Mouse (Mus musculus) embryonic facial prominence, embryonic 13.5 days (tissue): Measurements from ENCODE around the gene Sirt3. TPM values are rescaled to one million over a fixed set of nuclear protein-coding genes. Genes with fewer than 3 reads are reported as not detected.

Source experiments
- ATAC-seq: fragments of 200-750 bp; cut with Nextera tagmentation; 2 replicates; pipeline ENCODE4 v1.8.0; 2017; ENCODE audit warnings: low read depth; ENCODE audit not compliant: insufficient number of reproducible peaks, insufficient read depth, low FRiP score, low TSS enrichment
- H3K27ac ChIP-seq: fragments of 300-500 bp; sonication (generic); 2 replicates; pipeline ENCODE4 v1.5.1; 2015; ENCODE audit warnings: moderate library complexity, mild to moderate bottlenecking, inconsistent platforms
- H3K27me3 ChIP-seq: fragments of 300-500 bp; sonication (generic); 2 replicates; pipeline ENCODE4 v1.6.1; 2015; ENCODE audit warnings: mild to moderate bottlenecking, inconsistent platforms
- H3K36me3 ChIP-seq: fragments of 300-500 bp; sonication (generic); 2 replicates; pipeline ENCODE4 v1.6.1; 2015; ENCODE audit warnings: mild to moderate bottlenecking, inconsistent platforms
- H3K4me1 ChIP-seq: fragments of 300-500 bp; sonication (generic); 2 replicates; pipeline ENCODE4 v1.6.1; 2015; ENCODE audit warnings: inconsistent platforms
- H3K4me2 ChIP-seq: fragments of 300-500 bp; sonication (generic); 2 replicates; pipeline ENCODE4 v1.6.1; 2015; ENCODE audit warnings: moderate library complexity, mild to moderate bottlenecking, inconsistent platforms
- H3K4me3 ChIP-seq: fragments of 300-500 bp; sonication (generic); 2 replicates; pipeline ENCODE4 v1.5.1; 2015; ENCODE audit warnings: mild to moderate bottlenecking, inconsistent platforms
- H3K9ac ChIP-seq: fragments of 300-500 bp; sonication (generic); 2 replicates; pipeline ENCODE4 v1.6.1; 2015; ENCODE audit warnings: mild to moderate bottlenecking, inconsistent platforms
- H3K9me3 ChIP-seq: fragments of 300-500 bp; sonication (generic); 2 replicates; pipeline ENCODE4 v1.6.1; 2016; ENCODE audit warnings: inconsistent platforms
- WGBS: fragments of 180-500 bp; shearing (Covaris S2); methylation state at CpG from one replicate; pipeline ENCODE4 v1.1.7; 2015; ENCODE audit warnings: mixed read lengths; 5-methylcytosine and 5-hydroxymethylcytosine counted together
- polyA plus RNA-seq: library from polyadenylated mRNA; unstranded; fragments of >200 nt; fragmentation: Nextera tagmentation; extraction: Ambion mirVana; gene quantifications from 2 replicates; pipeline ENCODE4 v1.2.1, GENCODE M21; 2015

Gene Sirt3
- polyA plus RNA-seq, 1 experiment from 2014 or later, result 24.8 TPM

GRCm38 (mm10) chr7:140908634-140909107 lies 26.6 kb upstream of the Sirt3 start:
- Histone ChIP-seq H3K9me3 (no peaks in the 10 kb centered on the region), H3K36me3 (no peaks in the 10 kb centered on the region), H3K27ac (no peak overlapping the region), H3K4me2 (peak overlapping the region; percentile 87), H3K4me3 (peak overlapping the region; percentile 47), H3K4me1 (no peaks in the 10 kb centered on the region), H3K9ac (peak overlapping the region; percentile 61), H3K27me3 (no peaks in the 10 kb centered on the region)
- ATAC-seq, result peak; percentile 61
- WGBS, result 1% methylated on average over 19 of the region's 19 CpGs

DNA sequence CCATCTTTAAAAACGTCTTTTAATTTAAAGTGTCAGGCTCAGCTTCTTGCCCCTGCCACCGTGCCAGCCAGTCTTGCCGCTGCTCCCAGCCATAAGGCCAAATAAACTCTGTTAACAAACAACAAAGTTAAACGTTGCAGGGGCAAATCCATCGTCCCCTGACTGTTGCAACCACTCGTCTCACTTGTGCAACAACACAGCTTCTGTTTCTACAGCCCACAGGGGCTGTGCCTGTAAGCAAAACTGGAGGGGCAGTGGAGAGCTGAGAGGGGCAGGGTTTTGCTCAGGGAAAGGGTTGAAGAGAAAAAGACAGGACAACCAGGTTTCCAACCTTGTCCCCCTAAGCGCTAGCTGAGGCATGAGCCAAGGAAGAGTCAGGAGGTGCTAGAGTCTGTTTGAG lies 26.1 kb upstream of the Sirt3 start:
- no peak for ATAC-seq
- Histone ChIP-seq H3K4me2 (peak overlapping the region; percentile 87; the same call in 1 of the 2 replicates), H3K9me3 (no peaks in the 10 kb centered on the region), H3K36me3 (no peaks in the 10 kb centered on the region), H3K4me1 (no peaks in the 10 kb centered on the region), H3K9ac (no peak overlapping the region), H3K27me3 (no peaks in the 10 kb centered on the region), H3K27ac (no peak overlapping the region), H3K4me3 (no peak overlapping the region; the same call in 1 of the 2 replicates)
- 50% methylated on average over 7 of the region's 7 CpGs for WGBS

- ATAC-seq, result no peak
- no peaks in the 10 kb centered on the region for H3K4me1 ChIP-seq
- no peaks in the 10 kb centered on the region for H3K27me3 ChIP-seq
- H3K36me3 ChIP-seq, result no peaks in the 10 kb centered on the region
- no peak overlapping the region for H3K9ac ChIP-seq
- H3K9me3 ChIP-seq, result no peaks in the 10 kb centered on the region
- no peak overlapping the region for H3K4me3 ChIP-seq
- no peak overlapping the region for H3K4me2 ChIP-seq
- no peak overlapping the region for H3K27ac ChIP-seq
- WGBS, result 83% methylated on average over 7 of the region's 7 CpGs
Measured at GRCm38 (mm10) chr7:140907697-140908096, 25.6 kb upstream of the Sirt3 start.

- H3K27ac ChIP-seq, result no peak overlapping the region
- H3K27me3 ChIP-seq, result no peaks in the 10 kb centered on the region
- H3K4me1 ChIP-seq, result peaks cover 3% of the 10 kb centered on the region; the same call in 1 of the 2 replicates
- no peak for ATAC-seq
- H3K4me3 ChIP-seq, result no peak overlapping the region
- WGBS, result 85% methylated on average over 13 of the region's 13 CpGs
- H3K9me3 ChIP-seq, result no peaks in the 10 kb centered on the region
- no peak overlapping the region for H3K4me2 ChIP-seq
- no peak overlapping the region for H3K9ac ChIP-seq
- no peaks in the 10 kb centered on the region for H3K36me3 ChIP-seq
Measured at GRCm38 (mm10) chr7:140907131-140907530, 25.0 kb upstream of the Sirt3 start.

GRCm38 (mm10) chr7:140905642-140906081 lies 23.6 kb upstream of the Sirt3 start:
- H3K9me3 ChIP-seq, result no peaks in the 10 kb centered on the region
- no peak overlapping the region for H3K4me2 ChIP-seq
- no peaks in the 10 kb centered on the region for H3K27me3 ChIP-seq
- H3K36me3 ChIP-seq, result no peaks in the 10 kb centered on the region
- H3K27ac ChIP-seq, result no peak overlapping the region
- peaks cover 7% of the 10 kb centered on the region; the same call in 1 of the 2 replicates for H3K4me1 ChIP-seq
- no peak overlapping the region for H3K4me3 ChIP-seq
- WGBS, result 57% methylated on average over 2 of the region's 2 CpGs
- H3K9ac ChIP-seq, result no peak overlapping the region
- ATAC-seq, result no peak

DNA sequence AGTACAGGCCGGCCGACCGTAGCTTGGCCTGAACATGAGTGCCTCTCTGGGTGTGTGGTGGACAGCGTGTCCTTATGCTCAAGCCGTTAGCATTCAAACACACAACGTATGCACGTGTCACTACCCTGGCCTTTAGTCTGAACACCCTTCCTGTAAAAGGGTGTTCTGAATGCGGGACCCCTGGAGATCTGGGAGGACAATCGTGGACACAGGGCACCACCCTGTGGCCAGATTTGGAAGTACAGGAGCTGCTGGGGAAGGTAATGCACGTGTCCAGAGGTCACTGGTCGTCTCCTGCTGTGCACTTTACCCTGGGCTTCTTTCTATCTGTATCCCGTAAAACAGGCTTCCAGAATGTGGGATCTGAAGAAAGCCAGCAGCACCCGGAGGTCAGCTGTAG lies 21.1 kb upstream of the Sirt3 start:
- Histone ChIP-seq H3K4me1 (peaks cover 7% of the 10 kb centered on the region; the same call in 1 of the 2 replicates), H3K4me3 (no peak overlapping the region), H3K9ac (peak overlapping the region; percentile 40; the same call in 1 of the 2 replicates), H3K27ac (no peak overlapping the region), H3K27me3 (no peaks in the 10 kb centered on the region), H3K36me3 (peaks cover 11% of the 10 kb centered on the region), H3K4me2 (no peak overlapping the region), H3K9me3 (no peaks in the 10 kb centered on the region)
- no peak for ATAC-seq
- 25% methylated on average over 13 of the region's 13 CpGs for WGBS

DNA sequence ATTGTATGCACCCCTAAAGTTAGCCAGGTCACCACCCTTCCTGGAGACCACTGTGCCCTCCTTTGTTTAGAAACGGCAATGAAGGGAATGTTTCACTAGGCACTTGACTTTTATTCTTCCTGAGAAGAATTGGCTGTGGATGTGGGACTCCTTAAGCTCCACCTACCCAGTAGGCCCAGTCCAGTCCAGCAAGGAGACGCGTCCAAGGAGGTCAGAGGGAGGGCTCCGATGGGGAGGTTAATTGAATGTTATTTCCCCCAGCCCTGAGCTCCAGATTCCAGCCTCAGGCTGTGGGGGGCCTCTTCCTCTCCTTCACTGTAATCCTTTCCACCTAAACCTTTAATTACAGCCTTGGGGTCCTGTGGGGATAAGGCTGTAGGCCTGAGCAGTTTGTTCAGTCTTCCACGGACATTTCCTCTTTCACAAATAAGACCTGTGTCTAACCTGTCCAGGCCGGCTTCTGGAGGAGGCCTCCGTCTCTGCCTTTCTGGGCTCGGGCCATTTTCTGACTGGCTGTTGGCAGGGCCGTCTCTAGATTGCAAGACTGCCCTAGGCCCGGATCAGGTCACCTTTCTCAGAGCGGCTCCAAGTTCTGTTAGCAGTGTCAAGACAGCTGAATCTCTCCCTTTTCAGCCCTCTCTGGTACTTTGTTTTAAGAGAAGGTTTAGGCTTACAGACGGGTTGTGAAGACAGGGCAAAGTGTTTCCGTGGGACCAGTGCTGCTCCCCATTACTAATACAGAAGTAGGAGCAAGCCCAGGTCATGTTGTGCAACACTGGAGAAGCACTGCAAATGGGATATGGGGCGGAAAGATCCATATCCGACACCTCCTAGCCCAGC lies 20.1 kb upstream of the Sirt3 start:
- H3K4me3 ChIP-seq, result no peak overlapping the region
- peaks cover 21% of the 10 kb centered on the region for H3K36me3 ChIP-seq
- H3K4me1 ChIP-seq, result peaks cover 7% of the 10 kb centered on the region; the same call in 1 of the 2 replicates
- no peaks in the 10 kb centered on the region for H3K9me3 ChIP-seq
- H3K4me2 ChIP-seq, result no peak overlapping the region
- H3K27ac ChIP-seq, result peak overlapping the region; percentile 22; the same call in 1 of the 2 replicates
- WGBS, result 36% methylated on average over 15 of the region's 15 CpGs
- no peak for ATAC-seq
- H3K9ac ChIP-seq, result peak overlapping the region; percentile 36; the same call in 1 of the 2 replicates
- no peaks in the 10 kb centered on the region for H3K27me3 ChIP-seq

DNA sequence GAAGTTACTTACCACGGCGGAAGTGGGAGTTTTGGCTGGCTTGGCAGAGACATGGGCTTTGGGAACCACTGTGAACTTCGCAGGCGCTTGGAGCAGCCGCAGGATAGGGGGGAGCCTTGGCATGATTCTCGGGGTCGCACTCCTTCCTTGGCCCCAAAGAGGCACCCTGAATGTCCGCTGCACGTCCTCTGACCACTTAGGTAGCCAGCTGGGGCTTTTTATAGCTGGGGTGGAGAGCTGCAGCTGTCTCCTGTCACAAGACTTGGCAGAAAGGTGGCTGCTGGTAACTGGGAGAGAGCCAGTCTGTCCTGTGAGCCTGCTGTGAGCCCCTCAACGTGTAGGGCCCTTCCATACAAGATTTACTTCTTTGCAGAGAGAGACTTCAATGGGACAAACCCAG lies 18.1 kb upstream of the Sirt3 start, which contains the start of gene Cox8b:
Gene Cox8b, minus strand, starts transcription at position 227 of the 400 bp plus-strand sequence.
- Histone ChIP-seq H3K4me3 (no peak within 1 kb of the TSS), H3K4me2 (no peak within 1 kb of the TSS), H3K9ac (0 out of 2 replicates have a peak within 1 kb of the TSS, but pooled peaks have one; percentile 36), H3K27ac (no peak within 1 kb of the TSS), H3K9me3 (no peaks in the 10 kb centered on the region), H3K4me1 (peaks cover 7% of the 10 kb centered on the region; the same call in 1 of the 2 replicates), H3K27me3 (no peaks in the 10 kb centered on the region), H3K36me3 (peaks cover 33% of the 10 kb centered on the region)
- 83% methylated on average over 10 of the region's 10 CpGs for WGBS
- no peak for ATAC-seq

DNA sequence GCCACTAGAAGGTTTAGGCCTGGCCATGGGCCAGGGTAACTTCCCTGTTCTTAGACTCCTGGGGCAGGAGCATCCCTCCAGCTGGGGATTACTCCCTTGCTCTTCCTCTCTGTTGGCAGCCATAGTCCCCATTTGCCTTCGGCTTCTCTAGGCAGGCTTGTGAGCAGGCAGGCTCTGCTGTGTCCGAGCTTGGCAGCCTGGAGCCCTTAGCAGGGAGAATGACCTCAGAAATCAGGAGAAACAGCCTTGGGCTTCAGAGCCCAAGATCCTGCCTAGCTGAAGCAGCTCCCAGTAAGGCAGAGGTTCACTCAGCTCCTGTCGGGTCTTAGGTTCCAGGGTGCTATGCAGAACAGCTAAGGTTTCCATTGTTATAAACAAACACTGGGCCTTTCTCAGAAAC lies 17.0 kb upstream of the Sirt3 start:
- ATAC-seq, result no peak
- WGBS, result 82% methylated on average over 3 of the region's 3 CpGs
- Histone ChIP-seq H3K4me2 (no peak overlapping the region), H3K4me1 (peaks cover 7% of the 10 kb centered on the region; the same call in 1 of the 2 replicates), H3K27ac (no peak overlapping the region), H3K36me3 (peaks cover 43% of the 10 kb centered on the region), H3K9me3 (no peaks in the 10 kb centered on the region), H3K9ac (no peak overlapping the region), H3K27me3 (no peaks in the 10 kb centered on the region), H3K4me3 (no peak overlapping the region)

DNA sequence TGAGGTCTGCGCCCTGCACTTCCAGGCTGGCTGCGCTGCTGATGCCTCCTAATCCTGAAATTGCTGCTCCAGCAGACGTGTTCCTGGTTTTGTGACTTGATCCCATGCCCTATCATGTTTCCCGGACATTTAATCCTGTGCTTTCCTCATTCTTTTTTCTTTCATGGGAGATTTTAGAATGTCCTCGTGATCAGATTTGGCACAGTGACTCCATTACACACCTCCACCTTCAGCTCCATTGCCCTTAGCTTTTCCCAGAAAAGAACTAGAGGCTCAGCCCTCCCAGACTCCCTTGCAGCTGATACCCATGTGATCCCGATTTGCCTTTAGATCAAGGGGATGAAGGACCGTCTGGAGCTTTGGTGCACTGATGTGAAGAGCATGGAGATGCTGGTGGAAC lies 15.8 kb upstream of the Sirt3 start:
- peaks cover 7% of the 10 kb centered on the region; the same call in 1 of the 2 replicates for H3K4me1 ChIP-seq
- H3K4me3 ChIP-seq, result no peak overlapping the region
- H3K27ac ChIP-seq, result no peak overlapping the region
- H3K36me3 ChIP-seq, result peaks cover 55% of the 10 kb centered on the region
- H3K27me3 ChIP-seq, result no peaks in the 10 kb centered on the region
- WGBS, result 68% methylated on average over 7 of the region's 7 CpGs
- no peak overlapping the region for H3K9ac ChIP-seq
- no peak for ATAC-seq
- no peak overlapping the region for H3K4me2 ChIP-seq
- H3K9me3 ChIP-seq, result no peaks in the 10 kb centered on the region

DNA sequence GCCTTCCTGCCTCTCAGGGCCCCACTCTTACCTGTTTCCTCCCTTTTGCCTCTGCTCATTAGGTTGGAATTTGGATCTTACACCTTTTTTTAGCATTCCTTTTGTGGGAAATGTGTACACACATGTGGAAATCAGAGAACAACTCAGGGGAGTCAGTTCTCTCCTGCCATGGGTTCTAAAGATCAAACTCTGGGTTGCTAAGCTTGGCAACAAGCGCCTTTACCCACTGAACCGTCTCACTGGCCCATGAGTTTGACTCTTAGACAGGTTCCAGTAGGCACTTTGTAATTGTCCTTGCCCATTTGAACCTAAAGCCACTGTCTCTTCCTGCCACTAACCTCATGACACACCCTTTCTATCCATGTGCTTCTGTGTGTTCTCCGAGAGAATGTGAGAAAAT lies 12.5 kb upstream of the Sirt3 start:
- Histone ChIP-seq H3K4me3 (no peak overlapping the region), H3K27ac (no peak overlapping the region), H3K4me2 (no peak overlapping the region), H3K36me3 (peaks cover 74% of the 10 kb centered on the region), H3K27me3 (no peaks in the 10 kb centered on the region), H3K9ac (no peak overlapping the region), H3K9me3 (no peaks in the 10 kb centered on the region), H3K4me1 (no peaks in the 10 kb centered on the region)
- 92% methylated on average over 3 of the region's 3 CpGs for WGBS
- ATAC-seq, result no peak

DNA sequence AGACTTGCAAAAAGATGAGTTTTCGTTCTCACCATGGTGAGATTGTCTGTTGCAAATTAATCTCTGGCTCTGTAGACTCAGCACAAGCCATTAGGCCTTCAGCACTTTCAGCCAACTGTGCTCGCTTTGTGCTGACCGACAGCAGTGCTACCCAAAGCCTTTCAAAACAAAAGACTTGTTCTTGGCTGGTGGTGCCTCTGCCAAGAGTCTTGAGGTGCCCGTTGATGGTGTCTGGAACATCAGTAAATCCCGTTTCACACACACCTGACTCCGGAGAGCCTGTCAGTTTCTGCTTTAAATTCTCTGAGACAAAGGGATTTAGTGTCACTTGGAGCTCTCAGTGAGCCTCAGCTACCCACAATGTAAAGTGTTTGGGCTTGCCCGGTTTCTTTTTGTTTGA lies 11.9 kb upstream of the Sirt3 start:
- Histone ChIP-seq H3K4me1 (no peaks in the 10 kb centered on the region), H3K27ac (no peak overlapping the region; the same call in 1 of the 2 replicates), H3K27me3 (no peaks in the 10 kb centered on the region), H3K9me3 (no peaks in the 10 kb centered on the region), H3K9ac (no peak overlapping the region), H3K36me3 (peaks cover 76% of the 10 kb centered on the region), H3K4me2 (no peak overlapping the region), H3K4me3 (no peak overlapping the region)
- no peak for ATAC-seq
- WGBS, result 89% methylated on average over 7 of the region's 7 CpGs
